Mouse (Mus musculus): ENCODE measurements at regions not wholly inside any gene's neighbourhood (a gene's known extent, or its start where the extent isn't known, plus 50 kb on each side); places are given as distances from the start of the nearest gene placed in this dataset.

DNA sequence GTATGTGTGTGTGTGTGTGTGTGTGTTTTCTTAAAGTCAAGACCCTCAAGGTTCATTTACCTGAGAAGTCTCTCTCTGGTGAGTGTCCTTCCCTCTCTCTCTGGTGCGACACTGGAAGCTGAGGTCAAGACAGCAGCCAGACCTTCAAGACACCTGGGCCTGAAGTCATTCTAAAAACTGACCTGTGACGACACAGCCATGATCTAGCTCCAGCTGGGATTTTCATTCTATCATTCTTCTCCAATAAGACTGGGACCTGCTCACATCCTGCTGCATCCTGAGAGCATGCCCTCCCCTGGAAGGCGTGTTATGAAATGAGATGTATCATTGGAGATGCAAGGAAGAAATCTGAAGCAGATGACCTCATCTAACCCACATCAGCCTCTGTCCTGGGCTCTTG is 118.4 kb upstream of the Adamts9 start:
- Histone ChIP-seq H3K4me2 (replicated peaks) (no peak overlapping the region), H3K27ac (no peak overlapping the region), H3K4me1 (replicated peaks) (peaks cover 8% of the 10 kb centered on the region; the same call in 1 of the 2 replicates), H3K4me3 (replicated peaks) (no peak overlapping the region), H3K9ac (replicated peaks) (no peak overlapping the region), H3K36me3 (no peaks in the 10 kb centered on the region), H3K27me3 (no peaks in the 10 kb centered on the region), H3K9me3 (no peaks in the 10 kb centered on the region)
- WGBS = 59% methylated on average over 3 of the region's 3 CpGs
- ATAC-seq = no peak

DNA sequence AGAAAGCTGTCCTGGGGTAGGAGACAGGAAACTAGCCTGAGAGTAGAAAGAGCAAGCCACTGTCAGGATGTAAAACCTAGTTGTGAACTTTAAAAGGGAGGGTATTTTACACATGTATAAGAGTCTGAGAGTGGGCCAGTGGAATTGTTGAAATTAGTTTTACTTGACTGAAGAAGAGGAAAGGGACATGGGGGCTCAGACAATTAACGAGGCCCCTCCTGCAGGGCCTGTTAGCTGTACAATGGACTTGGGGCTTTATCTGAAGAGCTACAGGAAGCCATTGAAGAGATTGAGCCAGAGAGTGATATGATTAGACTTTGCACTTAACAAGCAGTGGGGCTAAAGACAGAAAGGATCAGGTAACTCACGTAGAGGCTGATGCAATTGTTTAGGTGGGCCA is 102.2 kb upstream of the Adamts9 start:
- ATAC-seq = no peak

DNA sequence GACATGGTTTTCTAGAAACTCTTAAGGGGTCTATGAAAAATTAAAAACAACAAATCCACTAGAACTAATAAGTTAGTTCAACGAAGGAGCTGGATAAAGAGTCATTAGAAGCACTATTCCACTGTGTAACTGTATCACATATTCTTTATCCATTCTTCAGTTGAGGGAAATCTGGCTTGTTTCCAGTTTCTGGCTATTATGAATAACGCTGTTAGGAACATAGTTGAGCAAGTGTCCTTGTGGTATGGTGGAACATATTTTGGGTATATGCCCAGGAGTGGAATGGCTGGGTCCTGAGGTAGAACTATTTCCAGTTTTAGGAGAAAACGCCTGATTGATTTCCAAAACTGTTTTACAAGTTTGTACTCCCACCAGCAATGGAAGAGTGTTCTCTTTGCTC is 97.7 kb upstream of the Adamts9 start:
- Histone ChIP-seq H3K27ac (no peak overlapping the region), H3K4me3 (replicated peaks) (no peak overlapping the region), H3K4me2 (replicated peaks) (no peak overlapping the region), H3K27me3 (no peaks in the 10 kb centered on the region), H3K4me1 (replicated peaks) (no peaks in the 10 kb centered on the region), H3K9ac (replicated peaks) (no peak overlapping the region), H3K9me3 (0 out of 2 replicates have a peak, but pooled peaks cover 3% of the 10 kb centered on the region), H3K36me3 (no peaks in the 10 kb centered on the region)
- WGBS = 87% methylated on average over 3 of the region's 3 CpGs
- no peak for ATAC-seq

More for the DNA sequence above, 102.2 kb upstream of the Adamts9 start:
- Histone ChIP-seq H3K27ac (no peak overlapping the region), H3K27me3 (no peaks in the 10 kb centered on the region), H3K9ac (replicated peaks) (no peak overlapping the region), H3K4me2 (replicated peaks) (no peak overlapping the region), H3K4me3 (replicated peaks) (no peak overlapping the region), H3K9me3 (no peaks in the 10 kb centered on the region), H3K36me3 (no peaks in the 10 kb centered on the region), H3K4me1 (replicated peaks) (no peaks in the 10 kb centered on the region)
- 35% methylated on average over 2 of the region's 2 CpGs for WGBS

DNA sequence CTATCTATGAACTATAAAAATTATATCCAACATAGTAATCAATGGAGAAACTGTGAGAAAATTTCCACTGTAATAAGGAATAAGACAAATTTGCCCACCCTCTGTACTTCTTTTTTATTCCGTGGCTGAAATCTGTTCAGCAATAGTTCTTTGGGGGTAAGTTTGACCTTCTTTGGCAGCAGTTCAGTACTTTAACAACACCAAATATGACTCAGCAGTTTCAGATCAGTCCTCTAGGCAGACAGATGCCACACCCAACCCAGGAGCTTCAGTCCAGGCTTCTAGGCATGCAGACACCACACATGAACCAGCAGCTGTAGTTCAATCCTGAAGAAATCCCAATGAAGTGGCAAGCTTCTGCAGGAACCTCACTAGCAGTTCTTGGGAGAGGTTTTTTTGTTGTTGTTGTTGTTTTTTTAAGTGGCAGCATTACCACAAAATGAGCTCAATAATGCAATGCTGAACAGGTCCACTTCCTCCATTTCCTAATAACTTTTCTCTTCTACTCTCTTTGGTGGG is 88.6 kb upstream of the Adamts9 start:
- no peaks in the 10 kb centered on the region for H3K36me3 ChIP-seq
- WGBS = 93% methylated on average over 1 of the region's 1 CpGs
- no peaks in the 10 kb centered on the region for H3K27me3 ChIP-seq
- no peak for ATAC-seq
- no peak overlapping the region for H3K4me3 ChIP-seq (replicated peaks)
- H3K9ac ChIP-seq (replicated peaks) = no peak overlapping the region
- H3K4me2 ChIP-seq (replicated peaks) = no peak overlapping the region
- H3K27ac ChIP-seq = no peak overlapping the region
- no peaks in the 10 kb centered on the region for H3K4me1 ChIP-seq (replicated peaks)
- H3K9me3 ChIP-seq = 0 out of 2 replicates have a peak, but pooled peaks cover 4% of the 10 kb centered on the region

DNA sequence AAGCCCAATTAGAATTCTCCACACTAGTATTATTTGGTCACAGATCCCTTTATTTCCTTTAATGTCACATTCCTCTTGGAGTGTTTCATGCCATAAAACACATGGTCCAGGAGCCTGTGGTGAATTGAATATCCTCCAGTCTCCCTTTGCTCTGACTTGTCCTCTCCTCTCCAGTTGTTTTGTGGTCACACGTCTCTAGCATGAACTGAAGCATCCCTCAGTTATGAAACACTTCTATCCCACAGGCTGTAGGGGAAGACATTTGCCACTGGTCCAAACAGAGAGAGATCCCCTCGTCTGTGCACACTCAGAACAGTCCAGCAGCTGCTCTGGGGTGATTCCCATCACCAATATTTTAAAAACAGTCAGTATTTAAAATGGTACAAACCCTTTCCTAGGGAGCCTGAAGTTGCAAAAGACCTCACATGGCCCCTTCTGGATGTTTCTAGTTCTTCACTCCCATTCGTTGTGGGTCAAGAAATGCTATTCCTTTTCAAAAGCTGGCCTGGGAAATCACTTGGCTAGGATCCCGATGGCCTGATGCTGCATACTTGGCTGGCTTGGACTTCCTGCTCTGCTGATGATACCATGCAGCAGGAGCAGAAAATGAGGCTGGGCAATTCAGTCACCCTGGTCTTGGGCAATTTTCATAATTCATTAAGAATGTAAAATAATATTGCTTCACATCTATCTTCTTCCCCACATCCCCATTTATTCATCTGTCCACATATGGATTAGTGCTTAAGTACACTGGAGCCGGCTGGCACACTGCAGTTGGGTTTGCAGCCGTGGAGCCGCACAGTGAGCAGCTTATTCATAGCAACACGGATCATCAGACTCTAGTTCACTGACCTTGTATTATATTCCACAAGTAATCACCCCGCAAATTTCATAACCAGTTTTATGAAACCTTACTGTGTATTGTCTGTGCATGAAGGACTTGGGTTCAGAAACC is 83.1 kb upstream of the Adamts9 start:
- Histone ChIP-seq H3K9me3 (no peaks in the 10 kb centered on the region), H3K27ac (no peak overlapping the region)
- 79% methylated on average over 9 of the region's 9 CpGs for whole genome bisulfite sequencing

DNA sequence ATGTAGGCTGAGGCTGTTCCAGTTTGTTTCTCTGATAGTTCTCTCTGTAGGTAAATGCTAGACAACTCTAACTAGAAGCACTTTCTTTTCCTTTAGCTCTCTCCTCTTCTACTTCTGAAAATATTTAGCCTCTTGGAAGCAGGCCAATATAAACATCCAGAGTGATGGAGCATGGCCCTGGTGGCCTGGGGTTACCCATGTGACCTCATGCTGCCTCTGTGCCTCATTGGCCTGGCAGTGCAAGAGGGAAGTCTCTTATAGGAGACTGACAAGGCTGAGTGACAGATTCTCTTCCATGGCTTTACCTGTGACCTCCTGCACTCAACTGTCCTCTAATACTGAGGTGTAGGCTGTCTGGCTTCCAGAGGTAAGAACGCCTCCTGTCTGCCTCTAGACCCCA is 71.2 kb upstream of the Adamts9 start:
- Histone ChIP-seq H3K9me3 (no peaks in the 10 kb centered on the region), H3K36me3 (no peaks in the 10 kb centered on the region), H3K27ac (no peak overlapping the region), H3K4me2 (replicated peaks) (no peak overlapping the region), H3K27me3 (no peaks in the 10 kb centered on the region), H3K9ac (replicated peaks) (no peak overlapping the region), H3K4me3 (replicated peaks) (no peak overlapping the region), H3K4me1 (replicated peaks) (no peaks in the 10 kb centered on the region)
- 88% methylated on average over 1 of the region's 1 CpGs for WGBS
- no peak for ATAC-seq

More for the DNA sequence above, 83.1 kb upstream of the Adamts9 start:
- Histone ChIP-seq H3K4me3 (replicated peaks) (no peak overlapping the region), H3K4me1 (replicated peaks) (peaks cover 9% of the 10 kb centered on the region), H3K4me2 (replicated peaks) (no peak overlapping the region), H3K27me3 (no peaks in the 10 kb centered on the region), H3K9ac (replicated peaks) (no peak overlapping the region), H3K36me3 (no peaks in the 10 kb centered on the region)
- ATAC-seq = no peak

DNA sequence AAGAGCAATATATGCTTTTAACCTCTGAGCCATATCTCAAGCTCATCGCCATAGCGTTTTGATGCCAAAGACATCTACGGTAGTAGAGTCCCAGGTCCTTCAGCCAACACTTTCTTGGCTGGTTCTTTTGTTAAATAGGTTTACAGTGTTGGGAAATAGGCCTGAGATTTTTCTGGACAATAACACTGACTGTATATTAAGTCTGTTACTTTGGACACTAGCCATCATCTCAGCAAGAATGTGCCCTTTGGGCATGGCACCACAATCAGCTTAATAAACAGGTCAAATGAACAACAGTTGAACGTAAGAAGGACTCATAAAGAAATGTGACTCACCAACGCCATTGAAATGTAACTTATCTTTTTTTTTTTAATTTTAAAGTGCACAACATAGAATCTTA is 68.6 kb upstream of the Adamts9 start:
- Histone ChIP-seq H3K9me3 (no peaks in the 10 kb centered on the region), H3K27me3 (no peaks in the 10 kb centered on the region), H3K4me2 (replicated peaks) (no peak overlapping the region), H3K9ac (replicated peaks) (no peak overlapping the region), H3K36me3 (no peaks in the 10 kb centered on the region), H3K4me1 (replicated peaks) (no peaks in the 10 kb centered on the region), H3K4me3 (replicated peaks) (no peak overlapping the region), H3K27ac (no peak overlapping the region)
- ATAC-seq = no peak
- WGBS = 90% methylated on average over 5 of the region's 5 CpGs

DNA sequence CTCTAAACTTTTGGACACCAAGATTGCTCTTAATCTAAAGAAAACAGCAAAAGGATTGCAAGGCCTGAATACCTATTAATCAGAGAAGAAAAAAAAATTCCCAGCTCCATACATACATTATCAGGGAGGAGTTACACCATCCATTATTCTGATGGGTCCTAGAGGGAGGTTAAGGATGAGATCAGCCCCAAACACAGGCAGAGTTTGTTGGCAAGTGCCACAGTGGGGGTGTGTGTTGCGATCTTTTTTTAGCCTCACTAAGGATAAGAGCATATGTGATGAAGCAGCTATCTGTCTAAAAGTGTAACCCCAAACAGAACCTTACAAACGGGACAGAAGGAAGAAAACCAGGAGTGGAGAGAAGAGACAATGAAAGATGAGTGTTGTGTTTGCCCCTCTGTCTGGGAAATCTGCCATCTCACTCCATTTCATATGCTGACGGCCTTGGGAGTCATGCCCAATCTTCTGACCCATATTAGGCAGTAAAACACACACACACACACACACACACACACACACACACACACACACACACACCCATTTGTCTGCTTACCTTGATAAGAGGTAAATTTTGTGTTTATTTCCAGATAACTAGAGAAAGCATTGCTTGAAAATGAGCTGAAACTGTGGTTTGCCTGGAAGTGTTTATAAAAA is 61.4 kb upstream of the Adamts9 start:
- no peak overlapping the region for H3K27ac ChIP-seq
- H3K27me3 ChIP-seq = no peaks in the 10 kb centered on the region
- no peaks in the 10 kb centered on the region for H3K9me3 ChIP-seq
- H3K4me1 ChIP-seq (replicated peaks) = no peaks in the 10 kb centered on the region
- H3K4me3 ChIP-seq (replicated peaks) = no peak overlapping the region
- WGBS = 79% methylated on average over 3 of the region's 3 CpGs
- no peak for ATAC-seq
- H3K36me3 ChIP-seq = no peaks in the 10 kb centered on the region
- H3K9ac ChIP-seq (replicated peaks) = no peak overlapping the region
- no peak overlapping the region for H3K4me2 ChIP-seq (replicated peaks)

DNA sequence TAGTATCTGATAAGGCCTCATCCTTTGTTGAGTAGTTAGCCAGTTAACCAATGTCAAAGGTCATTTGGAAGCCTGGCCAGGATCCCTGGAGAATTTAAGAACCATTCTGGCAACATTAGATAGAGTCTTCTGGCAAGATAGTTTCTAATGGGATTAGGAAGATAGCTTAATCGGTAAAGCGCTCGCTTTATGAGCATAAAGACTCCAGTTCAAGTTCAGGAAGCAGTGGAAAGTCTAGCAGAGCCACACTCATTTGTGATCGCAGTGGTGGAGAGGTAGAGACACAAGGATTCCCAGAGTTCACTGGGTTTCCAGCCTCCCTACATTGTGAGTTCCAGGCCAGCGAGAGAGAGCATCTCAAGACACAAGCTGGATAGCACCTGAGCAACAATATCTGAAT is 60.5 kb upstream of the Adamts9 start:
- no peak for ATAC-seq
- 85% methylated on average over 5 of the region's 5 CpGs for whole genome bisulfite sequencing
- no peaks in the 10 kb centered on the region for H3K27me3 ChIP-seq
- no peaks in the 10 kb centered on the region for H3K4me1 ChIP-seq (replicated peaks)
- H3K9me3 ChIP-seq = no peaks in the 10 kb centered on the region
- no peaks in the 10 kb centered on the region for H3K36me3 ChIP-seq
- H3K9ac ChIP-seq (replicated peaks) = no peak overlapping the region
- H3K4me2 ChIP-seq (replicated peaks) = no peak overlapping the region
- H3K27ac ChIP-seq = no peak overlapping the region
- H3K4me3 ChIP-seq (replicated peaks) = no peak overlapping the region

DNA sequence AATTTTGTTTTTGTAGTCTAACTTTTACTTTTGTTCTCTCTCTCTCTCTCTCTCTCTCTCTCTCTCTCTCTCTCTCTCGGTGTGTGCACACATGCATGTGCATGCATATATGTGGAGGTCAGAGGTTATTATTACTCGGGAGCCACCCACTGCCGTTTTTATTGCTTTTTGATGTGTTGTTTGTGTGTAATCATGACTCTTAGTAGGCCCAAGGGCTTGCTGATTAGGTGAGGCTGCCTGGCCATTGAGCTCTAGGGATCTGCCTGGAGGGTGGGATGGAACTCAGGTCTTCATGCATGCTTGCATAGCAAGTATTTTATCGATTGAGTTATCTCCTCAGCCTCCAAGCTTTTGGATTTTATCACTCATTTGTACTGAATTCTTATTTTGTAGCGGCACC is 50.4 kb upstream of the Adamts9 start:
- no peak overlapping the region for H3K4me2 ChIP-seq (replicated peaks)
- no peaks in the 10 kb centered on the region for H3K27me3 ChIP-seq
- no peak overlapping the region for H3K4me3 ChIP-seq (replicated peaks)
- WGBS = 90% methylated on average over 5 of the region's 5 CpGs
- no peak for ATAC-seq
- H3K27ac ChIP-seq = no peak overlapping the region
- no peaks in the 10 kb centered on the region for H3K36me3 ChIP-seq
- no peaks in the 10 kb centered on the region; the same call in 1 of the 2 replicates for H3K9me3 ChIP-seq
- H3K4me1 ChIP-seq (replicated peaks) = no peaks in the 10 kb centered on the region
- H3K9ac ChIP-seq (replicated peaks) = no peak overlapping the region

All from midbrain, embryonic 13.5 days (tissue).